Mouse (Mus musculus) Patski (cell line): ENCODE results near the gene Ubxn1. TPM values are rescaled to one million over a fixed set of nuclear protein-coding genes. Genes with fewer than 3 reads are reported as not detected.
"Not testable (repeated sequence)": the region's sequence is repeated elsewhere in the genome, so short reads cannot be mapped to it uniquely, and the experiment has no call there.

Experiments used
- ATAC-seq: fragments of 100-300 bp; one replicate; pipeline ENCODE4 v1.8.0; 2021
- CTCF ChIA-PET: fragments of 350-600 bp; sonication (Branson Sonifier 250); formaldehyde crosslinking; loops from one replicate; lab custom pipeline; 2022; ENCODE audit warnings: inconsistent platforms; lab: Charles Lee
- POLR2A ChIA-PET: fragments of 350-600 bp; sonication (Branson Sonifier 250); formaldehyde crosslinking; loops from one replicate; lab custom pipeline; 2022; ENCODE audit warnings: antibody characterized with exemption, inconsistent platforms; lab: Charles Lee
- DNase-seq: peaks from one replicate; pipeline ENCODE4 v3.0.0-alpha.2; 2011; ENCODE audit warnings: low read depth, low spot score
- H3K27me3 ChIP-seq: fragments of 371-371 bp; one replicate; pipeline ENCODE4 v1.5.1; 2021
- CTCF ChIP-seq: fragments of 100-300 bp; IDR thresholded peaks from one replicate; pipeline ENCODE4 v1.5.1; 2021
- in situ Hi-C: fragments of 300-500 bp; cut with MboI; formaldehyde crosslinking; loops from 3 replicates; pipeline ENCODE4 v1.11.1; 2018; ENCODE audit warnings: low pct_unique_long_range_greater_than_20kb, mixed read lengths
- polyA plus RNA-seq: library from polyadenylated mRNA; unstranded; gene quantifications from one replicate; pipeline ENCODE4 v1.2.3, GENCODE M21; 2021

Ubxn1 gene
- polyA plus RNA-seq, 1 experiment from 2014 or later, result 270 TPM

- no peak for ATAC-seq
- H3K27me3 ChIP-seq, result no peaks in the 10 kb centered on the region
- TF ChIP-seq CTCF, result no peak
- DNase-seq, result no peak
- ChIA-PET POLR2A (interaction anchor here (0.5 kb wide), 1 partner anchor 124 kb away, joined by 3 read pairs; no protein-coding TSS in a partner anchor), CTCF (no interaction called here)
- in situ Hi-C loops, result no loop called here
These were observed 24.2 kb downstream of the Ubxn1 start for GRCm38 (mm10) chr19:8895397-8895960.

- in situ Hi-C loops, ATAC-seq, DNase-seq, CTCF ChIA-PET, H3K27me3 ChIP-seq: not testable (repeated sequence)
- POLR2A ChIA-PET, result interaction anchor here (0.5 kb wide), 1 partner anchor 125 kb away, joined by 3 read pairs; no protein-coding TSS in a partner anchor
These were observed 24.9 kb downstream of the Ubxn1 start for GRCm38 (mm10) chr19:8896231-8896630.

GRCm38 (mm10) chr19:8897211-8897864 lies 26.0 kb downstream of the Ubxn1 start:
- in situ Hi-C loops, DNase-seq, CTCF ChIA-PET, H3K27me3 ChIP-seq: not testable (repeated sequence)
- POLR2A ChIA-PET, result interaction anchor here (0.6 to 1.0 kb wide), 2 partner anchors 12 to 71 kb away, joined by 3 read pairs; no protein-coding TSS in a partner anchor
- peak; percentile 2 for ATAC-seq

GRCm38 (mm10) chr19:8897865-8898495 lies 26.7 kb downstream of the Ubxn1 start, which contains the start of gene Ganab:
Ganab (plus strand) TSS chr19:8898071.
- TF ChIP-seq CTCF, result no peak
- ATAC-seq, result peak; percentile 92
- ChIA-PET CTCF (no interaction called here), POLR2A (interaction anchor here (0.5 to 1.0 kb wide), 3 partner anchors 13 to 70 kb away, joined by 3 read pairs; no protein-coding TSS in a partner anchor)
- H3K27me3 ChIP-seq, result no peaks in the 10 kb centered on the region
- DNase-seq, result peak; percentile 68
- in situ Hi-C loops, result no loop called here

GRCm38 (mm10) chr19:8898576-8898975 lies 27.3 kb downstream of the Ubxn1 start:
- in situ Hi-C loops, result no loop called here
- no peak for ATAC-seq
- no peaks in the 10 kb centered on the region for H3K27me3 ChIP-seq
- POLR2A ChIA-PET, result interaction anchor here (1.0 kb wide), 1 partner anchor 69 kb away, joined by 3 read pairs; no protein-coding TSS in a partner anchor
- CTCF ChIA-PET, result no interaction called here
- TF ChIP-seq CTCF, result no peak
- no peak for DNase-seq

GRCm38 (mm10) chr19:8899079-8899478 lies 27.8 kb downstream of the Ubxn1 start:
- H3K27me3 ChIP-seq, result no peaks in the 10 kb centered on the region
- CTCF ChIA-PET, result no interaction called here
- POLR2A ChIA-PET, result no interaction called here
- in situ Hi-C loops, result no loop called here
- ATAC-seq (no peak), DNase-seq (no peak)
- no peak for TF ChIP-seq CTCF

GRCm38 (mm10) chr19:8903412-8903811 lies 32.1 kb downstream of the Ubxn1 start:
- TF ChIP-seq CTCF, result no peak
- no peaks in the 10 kb centered on the region for H3K27me3 ChIP-seq
- no peak for DNase-seq
- ATAC-seq, result no peak
- CTCF ChIA-PET, result interaction anchor here (1.7 kb wide), 1 partner anchor 16 kb away, joined by 5 read pairs; the partner anchor contains the start of gene B3gat3
- POLR2A ChIA-PET, result interaction anchor here (1.2 kb wide), 1 partner anchor 17 kb away, joined by 3 read pairs; the partner anchor contains the start of gene B3gat3
- in situ Hi-C loops, result no loop called here

GRCm38 (mm10) chr19:8908531-8908930 lies 37.2 kb downstream of the Ubxn1 start:
- POLR2A ChIA-PET, result no interaction called here
- no peak for ATAC-seq
- CTCF ChIA-PET, result no interaction called here
- in situ Hi-C loops, result no loop called here
- no peak for TF ChIP-seq CTCF
- DNase-seq, result no peak
- H3K27me3 ChIP-seq, result no peaks in the 10 kb centered on the region

GRCm38 (mm10) chr19:8911810-8912209 lies 40.5 kb downstream of the Ubxn1 start:
- TF ChIP-seq CTCF, result no peak
- DNase-seq (no peak), ATAC-seq (no peak)
- ChIA-PET CTCF (interaction anchor here (0.9 to 1.3 kb wide), 3 partner anchors 11 to 73 kb away, joined by 3 to 4 read pairs (median 3); partner anchors contain the start of gene Gng3), POLR2A (interaction anchor here (0.6 kb wide), 1 partner anchor 10 kb away, joined by 6 read pairs; no protein-coding TSS in a partner anchor)
- in situ Hi-C loops, result no loop called here
- H3K27me3 ChIP-seq, result no peaks in the 10 kb centered on the region

- no peak for TF ChIP-seq CTCF
- ATAC-seq (no peak), DNase-seq (no peak)
- H3K27me3 ChIP-seq, result no peaks in the 10 kb centered on the region
- ChIA-PET CTCF (interaction anchor here (1.6 kb wide), 1 partner anchor 10 kb away, joined by 4 read pairs; no protein-coding TSS in a partner anchor), POLR2A (no interaction called here)
- in situ Hi-C loops, result no loop called here
These were observed 42.9 kb downstream of the Ubxn1 start for GRCm38 (mm10) chr19:8914212-8914611.
